Mouse (Mus musculus) G1E (cell line): ENCODE measurements at regions not wholly inside any gene's neighbourhood (a gene's known extent, or its start where the extent isn't known, plus 50 kb on each side); places are given as distances from the start of the nearest gene placed in this dataset.

ENCODE experiments used
- ATAC-seq: 2 replicates; pipeline ENCODE4 v1.8.0; 2016; ENCODE audit warnings: mild to moderate bottlenecking; ENCODE audit not compliant: insufficient number of reproducible peaks, poor library complexity, low FRiP score, severe bottlenecking; ENCODE audit errors: extremely low read depth
- DNase-seq: peaks from one replicate; pipeline ENCODE4 v3.0.0; 2012; ENCODE audit warnings: low spot score
- H3K27me3 ChIP-seq: 2 replicates; pipeline ENCODE4 v1.6.1; 2012; ENCODE audit warnings: mild to moderate bottlenecking, low read length, inconsistent platforms; ENCODE audit not compliant: insufficient read depth
- H3K36me3 ChIP-seq: replicated peaks from 2 replicates; pipeline ENCODE3; 2012; ENCODE audit warnings: mild to moderate bottlenecking, inconsistent platforms
- H3K4me1 ChIP-seq: 2 replicates; pipeline ENCODE4 v1.6.1; 2012; ENCODE audit warnings: low read depth, low read length, inconsistent platforms, mixed read lengths; ENCODE audit not compliant: insufficient read depth
- H3K4me3 ChIP-seq: 2 replicates; pipeline ENCODE4 v1.5.1; 2012; ENCODE audit warnings: low read depth, mild to moderate bottlenecking, inconsistent platforms, low read length, moderate library complexity, mixed read lengths
- H3K9me3 ChIP-seq: replicated peaks from 2 replicates; pipeline ENCODE4 v1.6.1; 2012; ENCODE audit warnings: inconsistent platforms
- CTCF ChIP-seq: IDR thresholded peaks from 2 replicates; pipeline ENCODE4 v1.5.1; 2012; ENCODE audit warnings: low read depth, low read length, inconsistent platforms, mixed read lengths
- GATA1 ChIP-seq: IDR thresholded peaks from 2 replicates; pipeline ENCODE4 v1.6.1; 2012; ENCODE audit warnings: borderline replicate concordance, low read length, inconsistent platforms, mixed read lengths
- GATA2 ChIP-seq: IDR thresholded peaks from 2 replicates; pipeline ENCODE4 v1.6.1; 2012; ENCODE audit warnings: low read depth, low read length, inconsistent platforms, borderline replicate concordance
- POLR2AphosphoS5 ChIP-seq: IDR thresholded peaks from 2 replicates; pipeline ENCODE4 v1.6.1; 2012; ENCODE audit warnings: low read depth, low read length, inconsistent platforms; ENCODE audit not compliant: insufficient replicate concordance
- TAL1 ChIP-seq: conservative IDR thresholded peaks from 2 replicates; pipeline ENCODE4 v1.6.1; 2012; ENCODE audit warnings: low read depth, low read length, inconsistent platforms, mixed read lengths

DNA sequence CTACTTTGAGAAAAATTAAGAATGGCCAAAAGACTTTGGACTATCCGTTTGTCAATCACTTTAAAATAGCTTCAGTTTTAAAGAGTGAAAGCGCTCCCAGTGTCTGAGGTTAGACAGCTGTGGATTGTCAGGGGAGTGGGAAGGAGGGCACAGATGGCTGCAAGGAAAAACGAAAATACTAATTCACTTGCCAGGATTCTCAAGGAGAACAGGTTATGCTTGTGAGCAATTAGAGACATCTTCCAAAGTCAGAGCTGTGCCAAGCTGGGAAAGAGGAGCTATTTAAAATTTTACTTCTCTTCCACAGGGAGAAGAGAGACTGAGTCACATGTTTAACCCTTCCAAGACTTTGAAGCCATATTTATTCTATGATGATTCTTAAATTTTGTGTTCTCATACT lies 979.5 kb upstream of the Gm7489 start:
- no peak for TF ChIP-seq TAL1
- no peak for TF ChIP-seq GATA2
- TF ChIP-seq GATA1 = no peak
- TF ChIP-seq POLR2AphosphoS5 = no peak
- TF ChIP-seq CTCF = no peak
- ATAC-seq = no peak

GRCm38 (mm10) chr15:52907217-52907616 lies 977.5 kb upstream of the Gm7489 start:
- ATAC-seq (no peak), DNase-seq (no peak)
- no peaks in the 10 kb centered on the region for H3K36me3 ChIP-seq
- H3K27me3 ChIP-seq = no peaks in the 10 kb centered on the region
- no peaks in the 10 kb centered on the region for H3K4me1 ChIP-seq
- TF ChIP-seq CTCF = no peak
- no peak for TF ChIP-seq TAL1
- TF ChIP-seq GATA1 = no peak
- no peaks in the 10 kb centered on the region for H3K9me3 ChIP-seq
- H3K4me3 ChIP-seq = no peak overlapping the region

More for the DNA sequence above, 979.5 kb upstream of the Gm7489 start:
- Histone ChIP-seq H3K4me3 (no peak overlapping the region), H3K36me3 (no peaks in the 10 kb centered on the region), H3K9me3 (no peaks in the 10 kb centered on the region), H3K4me1 (no peaks in the 10 kb centered on the region), H3K27me3 (no peaks in the 10 kb centered on the region)
- no peak for DNase-seq

GRCm38 (mm10) chr15:52922277-52922676 lies 962.4 kb upstream of the Gm7489 start:
- Histone ChIP-seq H3K4me1 (no peaks in the 10 kb centered on the region), H3K4me3 (no peak overlapping the region), H3K27me3 (no peaks in the 10 kb centered on the region), H3K36me3 (no peaks in the 10 kb centered on the region), H3K9me3 (peaks cover 2% of the 10 kb centered on the region; the same call in 1 of the 2 replicates)
- no peak for DNase-seq
- no peak for ATAC-seq
- no peak for TF ChIP-seq TAL1
- TF ChIP-seq GATA2 = no peak
- no peak for TF ChIP-seq POLR2AphosphoS5
- no peak for TF ChIP-seq GATA1
- TF ChIP-seq CTCF = no peak

DNA sequence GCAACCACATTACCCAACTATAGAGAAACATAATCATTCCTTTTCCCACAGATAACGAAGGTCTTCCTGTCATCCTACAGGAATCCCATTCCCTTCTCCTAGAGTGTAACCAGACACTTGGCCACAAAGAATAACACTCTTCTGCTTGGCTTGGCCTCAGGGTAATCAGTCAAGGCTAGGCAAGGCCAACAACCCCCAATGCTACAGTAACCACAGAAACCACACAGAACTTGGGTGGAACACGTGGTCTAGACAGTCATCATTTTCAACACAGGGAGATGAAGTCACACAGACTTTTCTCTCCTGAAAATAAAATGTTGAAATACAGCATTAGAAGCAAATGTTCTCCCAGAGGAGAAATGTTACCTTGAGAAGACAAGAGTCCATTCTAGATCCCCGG lies 956.3 kb upstream of the Gm7489 start:
- ATAC-seq (no peak; the same call in 1 of the 2 replicates), DNase-seq (no peak)
- no peaks in the 10 kb centered on the region for H3K36me3 ChIP-seq
- H3K27me3 ChIP-seq = no peaks in the 10 kb centered on the region
- TF ChIP-seq POLR2AphosphoS5 (no peak), TAL1 (no peak), CTCF (no peak), GATA2 (no peak), GATA1 (no peak)
- H3K9me3 ChIP-seq = no peaks in the 10 kb centered on the region
- peaks cover 3% of the 10 kb centered on the region; the same call in 1 of the 2 replicates for H3K4me1 ChIP-seq
- H3K4me3 ChIP-seq = no peak overlapping the region

- H3K4me1 ChIP-seq = no peaks in the 10 kb centered on the region
- no peaks in the 10 kb centered on the region for H3K36me3 ChIP-seq
- no peak for DNase-seq
- no peaks in the 10 kb centered on the region for H3K9me3 ChIP-seq
- H3K27me3 ChIP-seq = peaks cover 3% of the 10 kb centered on the region; the same call in 1 of the 2 replicates
- ATAC-seq = no peak
- H3K4me3 ChIP-seq = no peak overlapping the region
- TF ChIP-seq POLR2AphosphoS5 (no peak), TAL1 (no peak)
These were observed 947.6 kb upstream of the Gm7489 start for GRCm38 (mm10) chr15:52937138-52937537.

DNA sequence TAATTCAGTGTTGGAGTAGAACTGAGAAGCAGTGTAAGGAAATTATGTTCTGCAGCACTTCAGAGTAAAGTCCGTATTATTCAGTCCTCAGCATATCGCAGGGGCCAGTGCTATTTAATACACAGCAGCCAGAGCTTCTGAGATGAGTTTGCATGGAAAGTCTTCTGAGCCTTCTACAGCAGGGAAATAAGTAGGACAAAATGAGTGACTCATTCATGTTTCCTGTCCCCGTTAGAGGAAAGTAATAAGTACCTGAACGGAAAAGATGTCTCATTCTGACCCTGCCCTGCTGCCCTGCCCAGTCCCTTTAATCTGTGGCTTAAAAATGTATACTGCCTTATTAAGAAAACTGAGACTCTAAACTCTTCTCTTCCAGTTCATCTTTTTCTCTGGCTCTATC lies 940.1 kb upstream of the Gm7489 start:
- H3K9me3 ChIP-seq = no peaks in the 10 kb centered on the region
- DNase-seq = no peak
- no peak for TF ChIP-seq POLR2AphosphoS5
- no peak for TF ChIP-seq TAL1
- no peaks in the 10 kb centered on the region for H3K4me1 ChIP-seq
- no peaks in the 10 kb centered on the region for H3K36me3 ChIP-seq
- H3K27me3 ChIP-seq = peaks cover 7% of the 10 kb centered on the region; the same call in 1 of the 2 replicates
- no peak for ATAC-seq
- H3K4me3 ChIP-seq = no peak overlapping the region

- no peak overlapping the region for H3K4me3 ChIP-seq
These were observed 936.5 kb upstream of the Gm7489 start for GRCm38 (mm10) chr15:52948196-52948595.

More at GRCm38 (mm10) chr15:52948196-52948595, 936.5 kb upstream of the Gm7489 start:
- peaks cover 4% of the 10 kb centered on the region; the same call in 1 of the 2 replicates for H3K27me3 ChIP-seq
- DNase-seq (no peak), ATAC-seq (no peak)
- TF ChIP-seq GATA2 (no peak), GATA1 (no peak), POLR2AphosphoS5 (no peak), CTCF (no peak), TAL1 (no peak)
- peaks cover 7% of the 10 kb centered on the region; the same call in 1 of the 2 replicates for H3K4me1 ChIP-seq
- H3K36me3 ChIP-seq = no peaks in the 10 kb centered on the region
- no peaks in the 10 kb centered on the region for H3K9me3 ChIP-seq
